Mouse (Mus musculus) MEL (cell line): ENCODE results near the gene Chat. TPM values are rescaled to one million over a fixed set of nuclear protein-coding genes. Genes with fewer than 3 reads are reported as not detected.

Experiments
- polyA plus RNA-seq, 2 experiments: library from polyadenylated mRNA; stranded (reverse) in 1 of 2; unstranded in 1 of 2; fragments of >175 nt in 1 of 2; fragments of >200 nt in 1 of 2; gene quantifications; 2 replicates each; pipeline versions ENCODE4 v1.2.1 to v1.2.4; 2012; ENCODE audit warnings: low replicate concordance in 2 of 2, low read depth in 1 of 2; ENCODE audit not compliant: insufficient read length in 2 of 2, insufficient read depth in 1 of 2, missing spikeins in 1 of 2
- total RNA-seq: library from RNA; depleted of rRNA; stranded (reverse); fragments of 300-350 nt; gene quantifications from 2 replicates; pipeline ENCODE4 v1.2.3, GENCODE M21; 2012; rRNA removed

Gene Chat
- total and polyA plus RNA-seq, 3 experiments = not detected

Other genes starting within 250 kb of the Chat start
- 7.3 and 9.4 TPM in 2 replicates for gene Ogdhl, start 144.0 kb downstream of the Chat start, total RNA-seq
- 10 to 100 TPM in 1 of 2 experiments, not detected in 1; 12.6 TPM for gene Ogdhl, start 144.0 kb downstream of the Chat start, polyA plus RNA-seq
- gene 1700024G13Rik, start 77.6 kb downstream of the Chat start, total RNA-seq = not detected in 2 replicates
- gene 1700024G13Rik, start 77.6 kb downstream of the Chat start, polyA plus RNA-seq = not detected
- gene Slc18a3, start 1.1 kb downstream of the Chat start, total RNA-seq = not detected in 2 replicates
- not detected for gene Slc18a3, start 1.1 kb downstream of the Chat start, polyA plus RNA-seq
- gene Ercc6, start 47.5 kb upstream of the Chat start, total RNA-seq = 12.5 and 15.1 TPM in 2 replicates
- gene Ercc6, start 47.5 kb upstream of the Chat start, polyA plus RNA-seq = 100 to 1,000 TPM in 1 of 2 experiments, 10 to 100 TPM in 1; 15.4 to 186 TPM
- gene Prrxl1, start 133.4 kb upstream of the Chat start, total RNA-seq = not detected in 2 replicates
- not detected for gene Prrxl1, start 133.4 kb upstream of the Chat start, polyA plus RNA-seq
- gene 3425401B19Rik, start 219.3 kb upstream of the Chat start, total RNA-seq = not detected in 2 replicates
- not detected for gene 3425401B19Rik, start 219.3 kb upstream of the Chat start, polyA plus RNA-seq